Mouse (Mus musculus) Patski (cell line): ENCODE data around the gene Vmn1r183. TPM values are rescaled to one million over a fixed set of nuclear protein-coding genes. Genes with fewer than 3 reads are reported as not detected.
"Not testable (repeated sequence)": the region's sequence is repeated elsewhere in the genome, so short reads cannot be mapped to it uniquely, and the experiment has no call there.

Source experiments
- ATAC-seq: fragments of 100-300 bp; one replicate; pipeline ENCODE4 v1.8.0; 2021
- CTCF ChIA-PET: fragments of 350-600 bp; sonication (Branson Sonifier 250); formaldehyde crosslinking; loops from one replicate; lab custom pipeline; 2022; ENCODE audit warnings: inconsistent platforms; lab: Charles Lee
- POLR2A ChIA-PET: fragments of 350-600 bp; sonication (Branson Sonifier 250); formaldehyde crosslinking; loops from one replicate; lab custom pipeline; 2022; ENCODE audit warnings: antibody characterized with exemption, inconsistent platforms; lab: Charles Lee
- DNase-seq: peaks from one replicate; pipeline ENCODE4 v3.0.0-alpha.2; 2011; ENCODE audit warnings: low read depth, low spot score
- H3K27me3 ChIP-seq: fragments of 371-371 bp; one replicate; pipeline ENCODE4 v1.5.1; 2021
- CTCF ChIP-seq: fragments of 100-300 bp; IDR thresholded peaks from one replicate; pipeline ENCODE4 v1.5.1; 2021
- in situ Hi-C: fragments of 300-500 bp; cut with MboI; formaldehyde crosslinking; loops from 3 replicates; pipeline ENCODE4 v1.11.1; 2018; ENCODE audit warnings: low pct_unique_long_range_greater_than_20kb, mixed read lengths
- polyA plus RNA-seq: library from polyadenylated mRNA; unstranded; gene quantifications from one replicate; pipeline ENCODE4 v1.2.3, GENCODE M21; 2021

Vmn1r183 gene
- 0.01 TPM for polyA plus RNA-seq

- no peak for TF ChIP-seq CTCF
- ChIA-PET POLR2A (no interaction called here), CTCF (no interaction called here)
- DNase-seq (no peak), ATAC-seq (no peak)
- H3K27me3 ChIP-seq = no peaks in the 10 kb centered on the region
- in situ Hi-C loops = no loop called here
Observed at GRCm38 (mm10) chr7:24052660-24053304, at the start of gene Vmn1r183. Vmn1r183 (plus strand) TSS chr7:24053254.

GRCm38 (mm10) chr7:24074424-24074823 lies 21.4 kb downstream of the Vmn1r183 start:
- ATAC-seq, in situ Hi-C loops, H3K27me3 ChIP-seq, DNase-seq, POLR2A ChIA-PET, CTCF ChIA-PET: not testable (repeated sequence)

GRCm38 (mm10) chr7:24081634-24082431 lies 28.8 kb downstream of the Vmn1r183 start, which contains the start of gene Zfp180:
Zfp180 (plus strand) TSS chr7:24081924.
- POLR2A ChIA-PET = interaction anchor here (0.6 to 0.8 kb wide), 2 partner anchors 216 to 303 kb away, joined by 3 to 4 read pairs; no protein-coding TSS in a partner anchor
- no peaks in the 10 kb centered on the region for H3K27me3 ChIP-seq
- in situ Hi-C loops = no loop called here
- ATAC-seq (peak; percentile 92), DNase-seq (peak; percentile 81)
- no peak for TF ChIP-seq CTCF
- CTCF ChIA-PET = interaction anchor here (1.4 kb wide), 1 partner anchor 51 kb away, joined by 3 read pairs; the partner anchor contains the start of gene Zfp235

GRCm38 (mm10) chr7:24082457-24083235 lies 29.6 kb downstream of the Vmn1r183 start:
- no peaks in the 10 kb centered on the region for H3K27me3 ChIP-seq
- ChIA-PET CTCF (no interaction called here), POLR2A (interaction anchor here (0.6 kb wide), 1 partner anchor 215 kb away, joined by 4 read pairs; no protein-coding TSS in a partner anchor)
- in situ Hi-C loops = no loop called here
- no peak for TF ChIP-seq CTCF
- DNase-seq = peak; percentile 17
- ATAC-seq = peak; percentile 36

- ChIA-PET POLR2A (no interaction called here), CTCF (no interaction called here)
- no peak for TF ChIP-seq CTCF
- H3K27me3 ChIP-seq = no peaks in the 10 kb centered on the region
- in situ Hi-C loops = no loop called here
- ATAC-seq (no peak), DNase-seq (no peak)
Observed at GRCm38 (mm10) chr7:24086871-24087270, 33.8 kb downstream of the Vmn1r183 start.

- CTCF ChIA-PET = no interaction called here
Observed at GRCm38 (mm10) chr7:24087485-24088125, 34.6 kb downstream of the Vmn1r183 start.

GRCm38 (mm10) chr7:24104403-24104802 lies 51.3 kb downstream of the Vmn1r183 start:
- TF ChIP-seq CTCF = no peak
- ChIA-PET POLR2A (no interaction called here), CTCF (no interaction called here)
- no peaks in the 10 kb centered on the region for H3K27me3 ChIP-seq
- in situ Hi-C loops = no loop called here
- ATAC-seq (no peak), DNase-seq (no peak)

More at GRCm38 (mm10) chr7:24087485-24088125, 34.6 kb downstream of the Vmn1r183 start:
- no peak for TF ChIP-seq CTCF
- in situ Hi-C loops = no loop called here
- POLR2A ChIA-PET = no interaction called here
- ATAC-seq = no peak
- DNase-seq = no peak
- no peaks in the 10 kb centered on the region for H3K27me3 ChIP-seq

GRCm38 (mm10) chr7:24105144-24105703 lies 52.2 kb downstream of the Vmn1r183 start:
- ChIA-PET CTCF (no interaction called here), POLR2A (no interaction called here)
- in situ Hi-C loops = no loop called here
- DNase-seq (no peak), ATAC-seq (no peak)
- H3K27me3 ChIP-seq = no peaks in the 10 kb centered on the region
- TF ChIP-seq CTCF = no peak

GRCm38 (mm10) chr7:24110839-24111238 lies 57.8 kb downstream of the Vmn1r183 start:
- ATAC-seq (no peak), DNase-seq (no peak)
- H3K27me3 ChIP-seq = no peaks in the 10 kb centered on the region
- POLR2A ChIA-PET = interaction anchor here (0.6 kb wide), 1 partner anchor 528 kb away, joined by 5 read pairs; no protein-coding TSS in a partner anchor
- CTCF ChIA-PET = no interaction called here
- TF ChIP-seq CTCF = no peak
- in situ Hi-C loops = no loop called here

GRCm38 (mm10) chr7:24111772-24112155 lies 58.7 kb downstream of the Vmn1r183 start:
- POLR2A ChIA-PET = interaction anchor here (0.6 kb wide), 1 partner anchor 436 kb away, joined by 5 read pairs; no protein-coding TSS in a partner anchor

More at GRCm38 (mm10) chr7:24111772-24112155, 58.7 kb downstream of the Vmn1r183 start:
- no peaks in the 10 kb centered on the region for H3K27me3 ChIP-seq
- in situ Hi-C loops = no loop called here
- CTCF ChIA-PET = no interaction called here
- peak; percentile 4 for ATAC-seq
- no peak for DNase-seq
- no peak for TF ChIP-seq CTCF
